Mouse (Mus musculus): ENCODE data around the gene Egf. TPM values are rescaled to one million over a fixed set of nuclear protein-coding genes. Genes with fewer than 3 reads are reported as not detected.

The Egf gene
- polyA plus RNA-seq, 1 experiment from 2014 or later: 1.3 TPM

DNA sequence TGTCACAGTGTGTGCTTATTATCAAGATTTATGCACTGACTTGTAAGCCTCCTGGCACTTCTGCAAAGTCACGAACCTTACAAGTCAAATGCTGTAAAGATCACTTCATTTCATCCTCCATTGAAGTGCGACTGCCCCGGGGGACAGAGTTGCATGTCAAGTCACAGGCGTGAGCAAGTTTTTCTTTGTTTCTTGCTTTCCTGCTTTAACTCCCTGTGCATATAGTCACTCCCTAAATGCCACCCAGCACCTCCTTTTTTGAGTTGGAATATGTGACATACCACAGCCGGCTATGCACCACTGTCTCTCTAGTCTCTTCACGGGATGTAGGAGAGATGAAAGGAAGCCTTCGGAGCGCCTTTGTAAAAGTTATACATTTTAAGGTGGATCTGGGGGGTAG is 56.2 kb downstream of the Egf start:
- Histone ChIP-seq H3K4me3 (ENCODE audit: low read depth, low read length) (no peak overlapping the region), H3K4me1 (ENCODE audit: control insufficient read depth, insufficient read depth, low read length) (no peaks in the 10 kb centered on the region), H3K36me3 (replicated peaks; ENCODE audit: control insufficient read depth, insufficient read depth, low read depth, low read length) (no peaks in the 10 kb centered on the region), H3K27me3 (ENCODE audit: control insufficient read depth, insufficient read depth, low read length) (no peaks in the 10 kb centered on the region), H3K4me2 (ENCODE audit: low read depth, low read length) (no peak overlapping the region), H3K9ac (replicated peaks; ENCODE audit: low read length) (no peak overlapping the region), H3K9me3 (replicated peaks; ENCODE audit: control insufficient read depth, low read length) (no peaks in the 10 kb centered on the region), H3K27ac (replicated peaks; ENCODE audit: low read depth, low read length) (no peak overlapping the region)
- 76% methylated on average over 8 of the region's 8 CpGs for WGBS
- peak; percentile 12 for DNase-seq (ENCODE audit: low spot score)
- ATAC-seq (replicated peaks; ENCODE audit: insufficient number of reproducible peaks, low FRiP score, low TSS enrichment, low read depth): no peak

DNA sequence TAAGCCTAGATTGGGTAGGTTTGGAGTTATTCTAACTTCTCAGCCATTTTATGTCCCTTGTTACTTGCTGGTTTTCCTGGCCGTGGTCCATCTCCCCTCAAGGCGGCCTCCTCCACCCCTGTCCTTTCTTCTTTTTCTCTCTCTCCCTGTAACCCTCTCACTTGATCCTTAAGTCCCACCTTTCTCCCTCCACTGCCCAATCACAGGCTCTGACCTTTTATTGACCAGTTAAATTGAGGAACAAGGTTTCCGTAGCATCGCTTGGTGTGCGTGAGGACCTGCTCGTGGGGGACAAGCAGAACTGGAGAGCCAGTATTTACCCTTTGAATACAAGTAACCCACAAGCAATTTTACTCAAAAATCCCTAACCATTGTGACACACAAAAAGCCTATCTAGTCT is 56.8 kb downstream of the Egf start:
- H3K9me3 ChIP-seq (replicated peaks; ENCODE audit: control insufficient read depth, low read length): no peaks in the 10 kb centered on the region
- DNase-seq (ENCODE audit: low spot score) (no peak), ATAC-seq (replicated peaks; ENCODE audit: insufficient number of reproducible peaks, low FRiP score, low TSS enrichment, low read depth) (no peak)
- no peaks in the 10 kb centered on the region for H3K4me1 ChIP-seq (ENCODE audit: control insufficient read depth, insufficient read depth, low read length)
- H3K27ac ChIP-seq (replicated peaks; ENCODE audit: low read depth, low read length): no peak overlapping the region
- H3K27me3 ChIP-seq (ENCODE audit: control insufficient read depth, insufficient read depth, low read length): no peaks in the 10 kb centered on the region
- no peak overlapping the region for H3K9ac ChIP-seq (replicated peaks; ENCODE audit: low read length)
- no peaks in the 10 kb centered on the region for H3K36me3 ChIP-seq (replicated peaks; ENCODE audit: control insufficient read depth, insufficient read depth, low read depth, low read length)
- no peak overlapping the region for H3K4me3 ChIP-seq (ENCODE audit: low read depth, low read length)
- H3K4me2 ChIP-seq (ENCODE audit: low read depth, low read length): no peak overlapping the region
- WGBS: 79% methylated on average over 6 of the region's 6 CpGs

DNA sequence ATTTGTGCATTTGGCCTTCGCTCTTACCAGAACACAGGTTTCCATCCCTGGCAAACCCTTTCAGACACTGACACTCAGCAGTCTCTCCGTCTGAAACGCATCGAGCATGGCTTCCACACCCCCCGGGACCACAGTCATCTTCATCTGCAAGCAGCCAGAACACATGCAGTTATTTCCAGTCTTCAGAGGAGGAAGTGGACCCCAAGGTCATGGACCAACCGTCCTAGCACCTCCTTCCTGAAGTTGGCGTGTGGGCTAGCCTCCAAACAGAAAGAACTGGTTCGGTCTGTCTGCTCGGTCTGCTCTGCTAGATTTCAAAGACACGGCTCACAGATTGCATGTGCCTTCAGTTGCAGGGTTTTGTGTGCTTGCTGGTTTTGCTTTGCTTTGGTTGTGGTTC is 57.4 kb downstream of the Egf start:
- Histone ChIP-seq H3K36me3 (replicated peaks; ENCODE audit: control insufficient read depth, insufficient read depth, low read depth, low read length) (no peaks in the 10 kb centered on the region), H3K27me3 (ENCODE audit: control insufficient read depth, insufficient read depth, low read length) (no peaks in the 10 kb centered on the region), H3K27ac (replicated peaks; ENCODE audit: low read depth, low read length) (no peak overlapping the region), H3K4me1 (ENCODE audit: control insufficient read depth, insufficient read depth, low read length) (no peaks in the 10 kb centered on the region), H3K4me3 (ENCODE audit: low read depth, low read length) (no peak overlapping the region), H3K9me3 (replicated peaks; ENCODE audit: control insufficient read depth, low read length) (no peaks in the 10 kb centered on the region), H3K9ac (replicated peaks; ENCODE audit: low read length) (no peak overlapping the region), H3K4me2 (ENCODE audit: low read depth, low read length) (no peak overlapping the region)
- WGBS: 88% methylated on average over 10 of the region's 10 CpGs
- DNase-seq (ENCODE audit: low spot score): no peak
- no peak for ATAC-seq (replicated peaks; ENCODE audit: insufficient number of reproducible peaks, low FRiP score, low TSS enrichment, low read depth)

DNA sequence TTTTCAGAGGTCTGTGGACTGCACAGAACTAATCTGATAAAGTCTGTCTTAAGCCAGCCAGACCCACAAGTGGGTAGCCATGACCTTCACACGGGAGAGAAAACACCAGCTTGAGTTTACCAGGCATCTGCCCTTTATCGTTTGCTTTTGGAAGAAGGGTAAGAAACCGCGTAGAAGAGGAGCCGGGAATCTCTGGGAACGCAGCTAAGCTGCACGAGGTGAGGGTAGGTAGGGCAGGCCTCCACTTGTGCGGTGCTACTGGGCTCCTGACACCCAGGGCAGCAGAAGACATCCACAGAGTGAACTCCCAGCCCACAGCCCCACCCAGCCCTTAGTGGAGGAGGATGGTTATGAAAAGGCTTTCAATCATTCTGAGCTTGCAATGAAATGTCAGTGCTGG is 59.2 kb downstream of the Egf start:
- H3K27me3 ChIP-seq (ENCODE audit: control insufficient read depth, insufficient read depth, low read length): no peaks in the 10 kb centered on the region
- no peaks in the 10 kb centered on the region for H3K9me3 ChIP-seq (replicated peaks; ENCODE audit: control insufficient read depth, low read length)
- no peaks in the 10 kb centered on the region for H3K4me1 ChIP-seq (ENCODE audit: control insufficient read depth, insufficient read depth, low read length)
- no peak overlapping the region for H3K4me2 ChIP-seq (ENCODE audit: low read depth, low read length)
- H3K9ac ChIP-seq (replicated peaks; ENCODE audit: low read length): no peak overlapping the region
- H3K27ac ChIP-seq (replicated peaks; ENCODE audit: low read depth, low read length): no peak overlapping the region
- no peak overlapping the region for H3K4me3 ChIP-seq (ENCODE audit: low read depth, low read length)
- DNase-seq (ENCODE audit: low spot score) (no peak), ATAC-seq (replicated peaks; ENCODE audit: insufficient number of reproducible peaks, low FRiP score, low TSS enrichment, low read depth) (no peak)
- WGBS: 89% methylated on average over 8 of the region's 8 CpGs
- no peaks in the 10 kb centered on the region for H3K36me3 ChIP-seq (replicated peaks; ENCODE audit: control insufficient read depth, insufficient read depth, low read depth, low read length)

DNA sequence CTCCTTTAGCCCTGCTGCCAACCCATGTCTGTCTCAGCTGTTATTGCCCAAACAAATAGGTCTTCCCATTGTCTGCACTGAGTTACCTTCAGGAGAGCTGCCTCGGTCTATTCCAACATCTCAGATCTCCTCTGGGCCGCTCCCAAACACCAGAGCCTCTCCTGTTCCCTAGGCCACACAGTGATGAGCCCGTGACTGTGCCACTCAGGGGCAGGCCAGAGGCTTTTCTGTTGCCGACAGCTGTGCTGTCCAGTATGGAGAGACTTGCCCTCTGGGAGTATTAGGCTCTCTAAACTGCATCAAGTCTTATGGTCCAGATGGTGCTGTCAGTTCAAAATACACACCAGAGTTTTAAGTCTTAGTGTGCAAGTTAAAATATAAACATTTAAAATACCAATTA is 61.5 kb downstream of the Egf start:
- H3K27ac ChIP-seq (replicated peaks; ENCODE audit: low read depth, low read length): no peak overlapping the region
- H3K4me3 ChIP-seq (ENCODE audit: low read depth, low read length): no peak overlapping the region
- no peaks in the 10 kb centered on the region for H3K9me3 ChIP-seq (replicated peaks; ENCODE audit: control insufficient read depth, low read length)
- no peaks in the 10 kb centered on the region for H3K4me1 ChIP-seq (ENCODE audit: control insufficient read depth, insufficient read depth, low read length)
- no peak overlapping the region for H3K9ac ChIP-seq (replicated peaks; ENCODE audit: low read length)
- ATAC-seq (replicated peaks; ENCODE audit: insufficient number of reproducible peaks, low FRiP score, low TSS enrichment, low read depth) (no peak), DNase-seq (ENCODE audit: low spot score) (no peak)
- H3K4me2 ChIP-seq (ENCODE audit: low read depth, low read length): no peak overlapping the region
- no peaks in the 10 kb centered on the region for H3K27me3 ChIP-seq (ENCODE audit: control insufficient read depth, insufficient read depth, low read length)
- H3K36me3 ChIP-seq (replicated peaks; ENCODE audit: control insufficient read depth, insufficient read depth, low read depth, low read length): no peaks in the 10 kb centered on the region
- WGBS: 71% methylated on average over 4 of the region's 4 CpGs

DNA sequence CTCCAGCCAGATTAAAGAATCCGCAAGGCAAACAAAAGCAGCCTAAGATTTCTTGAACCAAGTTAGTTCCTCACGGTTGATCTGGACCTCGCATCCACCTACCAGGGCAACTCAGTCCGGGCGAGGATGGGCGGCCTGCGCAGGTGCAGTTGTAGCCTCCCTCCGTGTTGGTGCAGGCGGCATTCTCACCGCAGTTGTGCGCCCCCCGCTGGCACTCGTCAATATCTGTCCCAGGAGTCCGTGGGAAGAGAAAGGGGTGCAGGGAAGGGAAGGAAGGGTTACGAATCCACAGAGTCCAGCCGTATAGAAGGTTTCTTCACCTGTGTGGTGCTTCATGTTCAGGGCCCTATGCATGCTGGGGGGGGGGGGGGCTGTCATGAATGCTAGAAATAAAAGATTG is 62.3 kb downstream of the Egf start:
- no peak for ATAC-seq (replicated peaks; ENCODE audit: insufficient number of reproducible peaks, low FRiP score, low TSS enrichment, low read depth)
- H3K4me1 ChIP-seq (ENCODE audit: control insufficient read depth, insufficient read depth, low read length): no peaks in the 10 kb centered on the region
- no peaks in the 10 kb centered on the region for H3K9me3 ChIP-seq (replicated peaks; ENCODE audit: control insufficient read depth, low read length)
- no peaks in the 10 kb centered on the region for H3K27me3 ChIP-seq (ENCODE audit: control insufficient read depth, insufficient read depth, low read length)
- H3K36me3 ChIP-seq (replicated peaks; ENCODE audit: control insufficient read depth, insufficient read depth, low read depth, low read length): no peaks in the 10 kb centered on the region
- H3K4me2 ChIP-seq (ENCODE audit: low read depth, low read length): no peak overlapping the region
- no peak overlapping the region for H3K27ac ChIP-seq (replicated peaks; ENCODE audit: low read depth, low read length)
- no peak overlapping the region for H3K4me3 ChIP-seq (ENCODE audit: low read depth, low read length)
- no peak for DNase-seq (ENCODE audit: low spot score)
- H3K9ac ChIP-seq (replicated peaks; ENCODE audit: low read length): no peak overlapping the region
- WGBS: 63% methylated on average over 16 of the region's 16 CpGs

DNA sequence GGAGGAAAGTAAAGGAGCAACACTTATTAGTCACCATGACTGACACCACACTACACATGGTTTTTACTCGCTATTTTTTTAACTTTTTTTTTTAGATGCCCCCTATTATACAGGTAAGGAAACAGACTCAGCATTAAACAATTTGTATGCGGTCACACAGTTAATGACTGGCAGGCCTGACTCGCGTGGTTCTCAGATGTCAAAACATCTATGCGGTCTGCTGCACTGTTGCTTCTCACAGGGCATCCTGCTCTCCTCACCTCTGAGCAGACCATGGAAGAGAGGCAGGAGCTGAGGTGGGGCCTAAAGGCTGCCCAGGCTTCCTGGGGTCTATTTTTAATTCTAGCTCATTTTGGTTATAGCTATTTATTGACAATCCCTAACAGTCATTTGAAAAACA is 67.7 kb downstream of the Egf start:
- WGBS: 57% methylated on average over 5 of the region's 5 CpGs
- H3K9me3 ChIP-seq (replicated peaks; ENCODE audit: control insufficient read depth, low read length): no peaks in the 10 kb centered on the region
- no peaks in the 10 kb centered on the region for H3K36me3 ChIP-seq (replicated peaks; ENCODE audit: control insufficient read depth, insufficient read depth, low read depth, low read length)
- no peak overlapping the region for H3K9ac ChIP-seq (replicated peaks; ENCODE audit: low read length)
- no peak overlapping the region for H3K27ac ChIP-seq (replicated peaks; ENCODE audit: low read depth, low read length)
- H3K4me2 ChIP-seq (ENCODE audit: low read depth, low read length): no peak overlapping the region
- no peaks in the 10 kb centered on the region for H3K4me1 ChIP-seq (ENCODE audit: control insufficient read depth, insufficient read depth, low read length)
- ATAC-seq (replicated peaks; ENCODE audit: insufficient number of reproducible peaks, low FRiP score, low TSS enrichment, low read depth) (no peak), DNase-seq (ENCODE audit: low spot score) (no peak)
- H3K4me3 ChIP-seq (ENCODE audit: low read depth, low read length): no peak overlapping the region
- no peaks in the 10 kb centered on the region for H3K27me3 ChIP-seq (ENCODE audit: control insufficient read depth, insufficient read depth, low read length)

DNA sequence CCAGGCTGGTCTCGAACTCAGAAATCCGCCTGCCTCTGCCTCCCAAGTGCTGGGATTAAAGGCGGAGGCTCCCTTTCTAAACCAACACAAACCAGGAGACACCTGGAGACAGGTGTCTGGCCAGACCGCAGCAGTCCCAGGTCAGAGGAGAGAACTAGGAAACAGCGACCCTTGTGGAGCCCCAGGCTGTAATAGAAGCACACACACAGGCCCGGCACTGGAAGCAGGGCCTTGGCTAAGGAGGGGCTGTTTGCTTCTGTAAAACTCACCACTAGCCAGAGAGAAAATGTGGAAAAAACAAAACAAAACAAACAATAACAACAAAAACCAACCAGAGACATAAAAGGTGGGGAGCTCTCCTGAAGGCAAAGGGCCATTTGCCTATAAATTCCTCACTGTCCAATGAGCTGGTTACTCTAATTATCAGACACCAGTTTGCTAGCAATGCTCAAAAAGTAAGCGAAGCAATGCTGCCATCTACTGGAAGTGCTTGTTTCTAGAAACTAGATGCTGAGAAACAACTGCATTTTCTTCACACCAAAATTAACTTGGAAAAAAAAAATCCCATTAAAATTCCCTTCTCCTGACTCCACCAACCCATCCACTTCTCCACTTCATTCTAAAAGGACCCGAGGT is 68.3 kb downstream of the Egf start:
- Histone ChIP-seq H3K9ac (replicated peaks; ENCODE audit: low read length) (no peak overlapping the region), H3K27me3 (ENCODE audit: control insufficient read depth, insufficient read depth, low read length) (no peaks in the 10 kb centered on the region), H3K9me3 (replicated peaks; ENCODE audit: control insufficient read depth, low read length) (no peaks in the 10 kb centered on the region), H3K4me1 (ENCODE audit: control insufficient read depth, insufficient read depth, low read length) (no peaks in the 10 kb centered on the region), H3K4me3 (ENCODE audit: low read depth, low read length) (no peak overlapping the region), H3K4me2 (ENCODE audit: low read depth, low read length) (no peak overlapping the region), H3K36me3 (replicated peaks; ENCODE audit: control insufficient read depth, insufficient read depth, low read depth, low read length) (no peaks in the 10 kb centered on the region), H3K27ac (replicated peaks; ENCODE audit: low read depth, low read length) (no peak overlapping the region)
- peak; percentile 92 for DNase-seq (ENCODE audit: low spot score)
- ATAC-seq (replicated peaks; ENCODE audit: insufficient number of reproducible peaks, low FRiP score, low TSS enrichment, low read depth): no peak; the same call in 1 of the 2 replicates
- 53% methylated on average over 8 of the region's 8 CpGs for whole genome bisulfite sequencing

Data from embryonic facial prominence, embryonic 11.5 days (tissue).